Mouse (Mus musculus) liver, embryonic 11.5 days (tissue): Measurements from ENCODE around the gene Pgs1. TPM values are rescaled to one million over a fixed set of nuclear protein-coding genes. Genes with fewer than 3 reads are reported as not detected.

Experiments
- ATAC-seq: fragments of 200-750 bp; cut with Nextera tagmentation; replicated peaks from 2 replicates; pipeline ENCODE4 v1.8.0; 2017; ENCODE audit warnings: moderate number of reproducible peaks, mild to moderate bottlenecking, moderate TSS enrichment, moderate library complexity; ENCODE audit not compliant: low FRiP score
- DNase-seq: peaks from one replicate; pipeline ENCODE4 v3.0.0-alpha.2; 2017; ENCODE audit warnings: low spot score
- H3K27ac ChIP-seq: fragments of 300-500 bp; sonication (generic); 2 replicates; pipeline ENCODE4 v1.5.1; 2014; ENCODE audit warnings: mild to moderate bottlenecking, low read depth, low read length, control low read depth
- H3K27me3 ChIP-seq: fragments of 300-500 bp; sonication (generic); replicated peaks from 2 replicates; pipeline ENCODE4 v1.6.1; 2014; ENCODE audit warnings: low read length, mixed read lengths; ENCODE audit not compliant: control insufficient read depth, insufficient read depth
- H3K36me3 ChIP-seq: fragments of 300-500 bp; sonication (generic); 2 replicates; pipeline ENCODE4 v1.6.1; 2014; ENCODE audit warnings: mild to moderate bottlenecking, low read length, moderate library complexity, mixed read lengths; ENCODE audit not compliant: control insufficient read depth, insufficient read depth
- H3K4me1 ChIP-seq: fragments of 300-500 bp; sonication (generic); replicated peaks from 2 replicates; pipeline ENCODE4 v1.6.1; 2014; ENCODE audit warnings: low read length, mixed read lengths; ENCODE audit not compliant: control insufficient read depth, insufficient read depth
- H3K4me2 ChIP-seq: fragments of 300-500 bp; sonication (generic); 2 replicates; pipeline ENCODE4 v1.6.1; 2014; ENCODE audit warnings: mild to moderate bottlenecking, control low read depth, moderate library complexity
- H3K4me3 ChIP-seq: fragments of 300-500 bp; sonication (generic); 2 replicates; pipeline ENCODE4 v1.5.1; 2014; ENCODE audit warnings: low read depth, low read length, control low read depth
- H3K9ac ChIP-seq: fragments of 300-500 bp; sonication (generic); 2 replicates; pipeline ENCODE4 v1.6.1; 2014; ENCODE audit warnings: low read depth, low read length, control low read depth
- H3K9me3 ChIP-seq: fragments of 300-500 bp; sonication (generic); 2 replicates; pipeline ENCODE4 v1.6.1; 2016; ENCODE audit warnings: low read length, inconsistent platforms, mixed read lengths; ENCODE audit not compliant: control insufficient read depth
- WGBS: fragments of 180-500 bp; shearing (Covaris S2); extraction: QIAGEN DNeasy Blood & Tissue Kit; methylation state at CpG from one replicate; pipeline ENCODE4 v1.1.7; 2014; 5-methylcytosine and 5-hydroxymethylcytosine counted together
- polyA plus RNA-seq: library from polyadenylated mRNA; unstranded; fragments of >200 nt; fragmentation: Nextera tagmentation; extraction: Ambion mirVana; gene quantifications from 2 replicates; pipeline ENCODE4 v1.2.1, GENCODE M21; 2014

Gene Pgs1
- polyA plus RNA-seq, 1 experiment from 2014 or later, result 31.9 TPM

DNA sequence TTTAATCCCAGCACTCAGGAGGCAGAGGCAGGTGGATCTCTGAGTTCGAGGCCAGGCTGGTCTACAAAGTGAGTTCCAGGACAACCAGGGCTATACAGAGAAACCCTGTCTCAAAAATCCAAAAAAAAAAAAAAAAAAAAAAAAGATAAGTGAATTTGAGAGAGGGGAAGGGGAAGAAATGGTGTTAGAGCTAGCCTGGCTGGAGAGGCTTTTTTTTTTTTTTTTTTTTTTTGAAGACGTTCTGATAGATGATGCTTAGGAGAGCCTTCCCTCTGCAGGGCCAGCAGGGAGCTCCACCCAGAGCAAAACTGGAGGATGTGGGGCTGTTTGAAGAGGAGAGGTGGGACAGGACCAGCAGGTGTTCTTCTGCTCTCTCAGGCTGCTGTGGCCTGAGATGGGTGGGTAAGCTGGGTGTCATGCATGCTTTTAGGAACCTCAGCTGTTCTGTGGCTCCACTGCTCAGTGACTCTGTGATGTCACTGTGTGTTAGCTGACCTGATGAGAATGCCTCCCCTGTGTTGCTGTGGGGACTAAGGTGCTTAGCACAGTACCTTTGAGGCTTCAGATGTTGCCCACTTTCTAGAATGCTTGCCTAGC lies 14.3 kb upstream of the Pgs1 start:
- WGBS, result 43% methylated on average over 2 of the region's 2 CpGs
- ATAC-seq (no peak), DNase-seq (no peak)
- Histone ChIP-seq H3K27me3 (peaks cover 34% of the 10 kb centered on the region), H3K9ac (no peak overlapping the region), H3K9me3 (no peaks in the 10 kb centered on the region), H3K36me3 (no peaks in the 10 kb centered on the region), H3K4me3 (no peak overlapping the region), H3K27ac (no peak overlapping the region), H3K4me1 (peaks cover 38% of the 10 kb centered on the region), H3K4me2 (no peak overlapping the region)

DNA sequence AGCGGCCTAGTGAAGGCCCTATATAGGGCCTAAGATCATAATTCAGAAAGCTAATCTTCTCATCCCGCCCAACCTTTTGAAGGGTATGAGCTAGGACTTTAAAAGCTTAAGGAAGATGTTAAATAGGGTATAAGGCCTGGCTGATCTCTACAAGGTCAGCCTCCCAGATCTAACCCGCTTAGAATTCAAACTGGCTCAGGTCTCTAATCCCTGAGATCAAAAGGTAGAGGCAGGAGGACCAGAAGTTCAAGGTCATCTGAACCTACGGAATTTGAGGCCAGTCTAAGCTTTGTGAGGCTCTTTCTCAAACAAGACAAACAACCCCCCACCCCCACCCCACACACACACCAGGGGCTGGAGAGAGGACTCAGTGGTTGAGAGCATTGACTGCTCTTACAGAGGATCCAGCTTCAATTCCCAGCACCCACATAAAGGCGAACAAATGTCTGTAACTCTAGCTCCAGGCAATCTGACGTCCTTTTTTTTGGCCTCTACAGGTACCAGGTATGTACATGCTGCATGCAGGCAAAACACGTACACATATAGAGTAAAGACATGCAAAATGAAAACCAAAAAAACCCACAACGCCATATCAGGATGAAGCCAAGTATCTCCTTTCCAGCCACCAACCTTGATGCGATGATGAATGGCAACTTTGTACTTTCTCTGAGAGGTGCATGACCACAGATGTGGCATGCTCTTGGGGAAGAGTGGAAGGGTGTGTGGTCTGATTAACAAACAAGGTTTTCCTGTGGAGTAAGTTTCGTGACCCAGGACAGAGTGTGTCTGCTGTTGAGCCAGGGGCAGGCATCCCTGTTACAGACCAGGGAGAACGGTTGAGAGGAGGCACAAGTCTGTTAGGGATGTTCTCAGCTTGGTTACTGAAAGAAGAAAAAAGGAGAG lies 13.2 kb upstream of the Pgs1 start:
- Histone ChIP-seq H3K27ac (no peak overlapping the region), H3K4me3 (no peak overlapping the region), H3K27me3 (peaks cover 22% of the 10 kb centered on the region), H3K4me2 (no peak overlapping the region), H3K36me3 (no peaks in the 10 kb centered on the region), H3K9me3 (no peaks in the 10 kb centered on the region), H3K9ac (no peak overlapping the region), H3K4me1 (peaks cover 30% of the 10 kb centered on the region)
- WGBS, result 58% methylated on average over 11 of the region's 11 CpGs
- DNase-seq, result no peak
- no peak for ATAC-seq

DNA sequence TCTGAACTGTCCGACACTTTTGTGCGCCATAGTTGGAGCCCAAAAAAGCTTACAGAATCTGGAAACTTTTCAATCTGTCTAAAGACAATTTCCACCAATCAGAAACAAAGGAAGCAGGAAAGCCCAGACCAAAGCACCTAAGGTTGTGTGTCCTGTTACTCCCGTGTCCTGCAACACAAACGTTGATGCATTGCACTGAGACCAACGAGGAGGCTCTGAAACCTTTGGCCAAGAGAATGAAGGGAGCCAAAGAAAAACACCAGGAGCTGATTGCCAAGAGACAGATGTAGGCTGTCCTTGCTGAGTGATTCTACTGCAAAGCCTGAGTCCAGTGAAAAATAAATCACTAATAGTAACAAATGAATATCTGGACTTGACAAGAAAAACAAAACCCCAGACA lies 12.5 kb upstream of the Pgs1 start:
- no peak overlapping the region for H3K4me3 ChIP-seq
- ATAC-seq (no peak), DNase-seq (no peak)
- H3K4me1 ChIP-seq, result peaks cover 26% of the 10 kb centered on the region
- H3K4me2 ChIP-seq, result no peak overlapping the region
- no peak overlapping the region for H3K27ac ChIP-seq
- no peaks in the 10 kb centered on the region for H3K36me3 ChIP-seq
- no peak overlapping the region for H3K9ac ChIP-seq
- 46% methylated on average over 5 of the region's 5 CpGs for WGBS
- no peaks in the 10 kb centered on the region for H3K9me3 ChIP-seq
- peaks cover 16% of the 10 kb centered on the region for H3K27me3 ChIP-seq

DNA sequence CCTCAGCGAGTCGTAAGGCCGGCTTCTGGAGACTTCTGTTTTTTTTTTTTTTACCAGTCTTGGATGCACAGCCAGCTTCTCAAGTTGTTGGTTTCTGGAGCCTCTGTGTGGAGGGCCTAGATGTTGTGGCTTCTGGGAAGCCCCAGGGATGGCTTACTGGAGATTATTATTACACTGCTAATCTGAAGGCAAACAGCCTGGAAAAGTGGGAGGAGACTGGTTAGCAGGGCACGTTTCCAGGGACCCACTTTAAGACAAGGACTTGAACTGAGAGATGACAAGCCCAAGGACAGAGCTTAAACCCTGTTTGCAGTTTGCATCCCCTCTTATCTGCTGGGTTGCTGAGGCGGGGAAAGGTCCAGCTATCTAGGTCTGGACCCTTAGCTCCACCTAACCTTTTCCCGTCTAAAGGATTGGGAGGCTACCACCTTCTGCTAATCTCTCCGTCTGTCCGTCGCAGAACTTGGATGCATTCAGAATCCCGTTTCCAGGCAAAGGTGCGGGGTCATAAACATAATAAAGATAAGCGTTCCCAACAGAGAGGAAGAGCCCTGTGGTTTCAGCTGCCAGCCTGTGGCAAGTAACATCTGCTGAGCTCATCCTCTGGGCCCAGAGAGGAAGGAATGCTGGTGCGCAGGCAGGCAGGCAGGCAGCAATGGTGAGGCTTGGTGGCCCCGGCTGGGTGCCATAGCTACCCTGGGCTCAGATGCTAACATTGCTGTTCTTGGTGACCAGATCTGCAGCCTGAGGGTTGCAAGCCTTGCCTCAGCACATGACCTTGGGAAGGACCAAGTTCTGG lies 11.6 kb upstream of the Pgs1 start:
- H3K36me3 ChIP-seq, result no peaks in the 10 kb centered on the region
- ATAC-seq (no peak), DNase-seq (no peak)
- H3K27me3 ChIP-seq, result peaks cover 14% of the 10 kb centered on the region
- no peak overlapping the region for H3K27ac ChIP-seq
- no peaks in the 10 kb centered on the region for H3K9me3 ChIP-seq
- no peak overlapping the region for H3K4me3 ChIP-seq
- WGBS, result 15% methylated on average over 14 of the region's 14 CpGs
- H3K9ac ChIP-seq, result no peak overlapping the region
- no peak overlapping the region for H3K4me2 ChIP-seq
- H3K4me1 ChIP-seq, result peaks cover 26% of the 10 kb centered on the region

DNA sequence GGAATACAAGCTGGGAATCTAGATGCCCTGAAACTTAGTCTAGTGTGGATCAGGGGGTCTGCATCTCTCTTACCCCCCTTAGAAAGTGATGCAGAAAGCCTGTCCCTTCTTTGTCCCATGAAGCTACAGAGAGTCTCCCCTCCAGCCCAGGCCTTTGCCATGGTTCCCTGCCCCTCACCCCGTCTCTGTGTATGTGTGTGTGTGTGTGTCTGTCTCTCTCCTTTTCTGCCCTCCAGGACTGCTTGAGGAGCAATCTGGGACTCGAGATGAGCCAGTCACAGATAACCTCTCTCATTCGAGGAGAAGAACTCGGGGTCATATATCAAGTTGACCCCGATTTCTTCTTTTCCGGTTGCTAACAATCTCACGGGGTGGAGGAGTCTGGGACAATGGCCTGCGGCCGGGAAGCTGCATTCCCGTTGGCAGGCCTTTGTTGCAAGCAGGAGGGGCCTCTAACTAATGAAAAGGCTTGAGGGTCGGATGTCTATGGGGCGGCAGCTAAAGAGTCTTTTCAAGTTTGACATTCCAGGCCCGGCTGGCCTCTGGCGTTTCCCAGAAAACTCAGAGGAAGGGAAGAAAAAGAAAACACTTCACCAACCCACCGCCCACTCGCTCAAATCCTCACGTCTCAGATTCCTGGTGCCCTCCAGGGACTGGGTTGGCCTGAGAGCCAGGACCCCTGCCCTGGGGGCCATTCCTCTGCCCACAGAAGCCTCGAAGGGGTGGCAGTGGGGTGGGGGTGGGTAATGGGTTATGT lies 10.7 kb upstream of the Pgs1 start:
- Histone ChIP-seq H3K27ac (0 out of 2 replicates have a peak overlapping the region, but pooled peaks have one; percentile 43), H3K4me1 (peaks cover 21% of the 10 kb centered on the region), H3K9me3 (no peaks in the 10 kb centered on the region), H3K27me3 (peaks cover 14% of the 10 kb centered on the region), H3K36me3 (no peaks in the 10 kb centered on the region), H3K9ac (0 out of 2 replicates have a peak overlapping the region, but pooled peaks have one; percentile 26), H3K4me2 (no peak overlapping the region), H3K4me3 (no peak overlapping the region)
- DNase-seq, result no peak
- no peak for ATAC-seq
- WGBS, result 31% methylated on average over 18 of the region's 18 CpGs

DNA sequence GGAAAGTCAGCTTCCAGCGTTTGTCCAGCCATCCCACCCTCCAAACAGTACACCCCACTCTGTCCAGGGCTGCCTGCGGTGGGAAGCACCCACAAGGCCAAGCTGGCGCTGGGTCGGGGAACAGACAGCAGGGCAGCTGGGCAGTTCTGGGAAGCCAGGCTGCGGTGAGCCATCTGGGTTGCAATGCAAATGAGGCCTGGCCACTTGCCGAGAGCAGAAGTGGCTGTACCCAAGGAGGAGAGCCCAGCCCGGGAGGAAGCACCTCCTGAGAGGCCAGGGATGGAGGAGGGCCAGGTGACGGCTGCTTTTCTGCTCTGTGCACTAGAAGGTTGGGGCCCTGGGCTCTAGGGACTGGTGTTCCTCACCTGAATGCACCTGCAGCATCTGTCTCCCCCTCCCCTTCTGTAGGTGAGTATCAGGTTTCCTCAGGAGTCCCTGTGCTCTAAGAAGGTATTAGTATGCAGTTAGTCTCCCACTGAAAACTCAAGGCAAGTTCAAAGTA lies 10.0 kb upstream of the Pgs1 start:
- DNase-seq, result no peak
- H3K36me3 ChIP-seq, result no peaks in the 10 kb centered on the region
- peaks cover 20% of the 10 kb centered on the region for H3K4me1 ChIP-seq
- no peak overlapping the region for H3K9ac ChIP-seq
- ATAC-seq, result no peak
- H3K27ac ChIP-seq, result 0 out of 2 replicates have a peak overlapping the region, but pooled peaks have one; percentile 43
- H3K27me3 ChIP-seq, result peaks cover 14% of the 10 kb centered on the region
- H3K9me3 ChIP-seq, result no peaks in the 10 kb centered on the region
- WGBS, result 27% methylated on average over 8 of the region's 8 CpGs
- no peak overlapping the region for H3K4me2 ChIP-seq
- no peak overlapping the region for H3K4me3 ChIP-seq

DNA sequence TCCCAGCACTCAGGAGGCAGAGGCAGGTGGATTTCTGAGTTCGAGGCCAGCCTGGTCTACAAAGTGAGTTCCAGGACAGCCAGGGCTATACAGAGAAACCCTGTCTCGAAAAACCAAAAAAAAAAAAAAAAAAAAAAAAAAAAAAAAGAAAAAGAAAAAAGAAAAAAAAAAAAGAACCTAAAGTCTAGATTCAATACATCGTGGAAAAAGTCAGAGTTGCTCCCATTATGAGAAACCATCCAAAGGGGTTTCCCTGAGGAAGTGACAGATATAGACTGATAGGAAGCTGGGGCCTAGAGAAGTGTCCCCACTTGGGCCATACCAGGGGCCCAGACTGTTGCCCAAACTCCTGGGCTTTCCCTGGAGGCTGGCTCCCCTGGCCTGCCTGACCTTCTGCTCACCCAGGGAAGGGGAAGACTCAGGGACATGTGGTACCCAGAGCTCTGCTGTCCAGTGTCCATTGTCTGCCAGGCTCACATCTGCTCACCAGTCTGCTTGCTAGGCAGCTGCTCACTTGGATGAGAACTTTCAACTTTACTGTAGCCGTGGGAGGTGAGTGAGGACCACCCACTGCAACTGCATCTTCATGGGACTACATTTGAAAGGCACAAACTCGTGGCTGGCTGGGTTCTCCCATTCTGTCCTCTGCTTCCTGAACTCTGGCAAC lies 8.3 kb upstream of the Pgs1 start:
- no peak overlapping the region for H3K27ac ChIP-seq
- WGBS, result 67% methylated on average over 4 of the region's 5 CpGs
- ATAC-seq, result no peak

More for the DNA sequence above, 8.3 kb upstream of the Pgs1 start:
- H3K9me3 ChIP-seq, result no peaks in the 10 kb centered on the region
- H3K4me3 ChIP-seq, result no peak overlapping the region
- H3K4me2 ChIP-seq, result no peak overlapping the region
- DNase-seq, result no peak
- H3K27me3 ChIP-seq, result peaks cover 12% of the 10 kb centered on the region
- peaks cover 20% of the 10 kb centered on the region for H3K4me1 ChIP-seq
- no peaks in the 10 kb centered on the region for H3K36me3 ChIP-seq
- H3K9ac ChIP-seq, result no peak overlapping the region
